Mouse (Mus musculus) midbrain, embryonic 10.5 days (tissue): ENCODE results near the gene Olfr186. TPM values are rescaled to one million over a fixed set of nuclear protein-coding genes. Genes with fewer than 3 reads are reported as not detected.
"Not testable (repeated sequence)": the region's sequence is repeated elsewhere in the genome, so short reads cannot be mapped to it uniquely, and the experiment has no call there.

Experiments used
- DNase-seq: peaks from one replicate; pipeline ENCODE4 v3.0.0-alpha.2; 2017; ENCODE audit warnings: low spot score
- H3K27ac ChIP-seq: fragments of 300-500 bp; sonication (generic); replicated peaks from 2 replicates; pipeline ENCODE4 v1.5.1; 2016; ENCODE audit warnings: mild to moderate bottlenecking
- H3K27me3 ChIP-seq: fragments of 300-500 bp; sonication (generic); 2 replicates; pipeline ENCODE4 v1.6.1; 2016; ENCODE audit warnings: low read depth, mild to moderate bottlenecking; ENCODE audit not compliant: poor library complexity, severe bottlenecking
- H3K36me3 ChIP-seq: fragments of 300-500 bp; sonication (generic); 2 replicates; pipeline ENCODE4 v1.6.1; 2016; ENCODE audit warnings: mild to moderate bottlenecking, moderate library complexity
- H3K4me1 ChIP-seq: fragments of 300-500 bp; sonication (generic); 2 replicates; pipeline ENCODE4 v1.6.1; 2016
- H3K4me3 ChIP-seq: fragments of 300-500 bp; sonication (generic); 2 replicates; pipeline ENCODE4 v1.5.1; 2016; ENCODE audit warnings: mild to moderate bottlenecking, moderate library complexity
- H3K9me3 ChIP-seq: fragments of 300-500 bp; sonication (generic); replicated peaks from 2 replicates; pipeline ENCODE4 v1.6.1; 2016; ENCODE audit warnings: mild to moderate bottlenecking
- WGBS: fragments of 180-500 bp; shearing (Covaris S2); methylation state at CpG from one replicate; pipeline ENCODE4 v1.1.7; 2016; 5-methylcytosine and 5-hydroxymethylcytosine counted together
- polyA plus RNA-seq: library from polyadenylated mRNA; unstranded; fragments of >200 nt; fragmentation: Nextera tagmentation; extraction: Ambion mirVana; gene quantifications from 2 replicates; pipeline ENCODE4 v1.2.1, GENCODE M21; 2016

Olfr186 gene
- not detected in 2 replicates for polyA plus RNA-seq

DNA sequence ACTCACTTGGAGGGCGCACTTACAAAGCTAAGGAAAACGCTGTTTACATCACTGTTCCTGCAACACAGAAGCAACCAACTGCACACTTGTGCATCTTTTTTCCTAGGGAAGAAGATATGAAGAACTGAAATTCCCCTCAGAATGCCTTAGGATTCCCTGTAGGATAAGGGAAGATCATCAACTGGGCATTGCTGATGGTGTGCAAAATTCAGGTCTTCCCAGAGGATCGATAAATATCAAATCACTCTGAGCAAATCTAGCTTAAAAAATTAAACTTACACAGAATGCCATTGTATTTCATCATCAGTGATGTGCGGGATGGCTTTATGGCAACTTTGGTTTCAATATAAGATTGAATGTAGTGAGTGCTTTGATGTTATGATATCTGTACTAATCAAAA, at the start of gene Olfr186:
Gene Olfr186, minus strand, starts transcription at position 101 of the 400 bp plus-strand sequence.
- DNase-seq = no peak
- Histone ChIP-seq H3K27ac (no peak within 1 kb of the TSS), H3K36me3 (no peaks in the 10 kb centered on the region), H3K4me3 (no peak within 1 kb of the TSS), H3K4me1 (no peaks in the 10 kb centered on the region), H3K27me3 (no peaks in the 10 kb centered on the region), H3K9me3 (no peaks in the 10 kb centered on the region)
- 93% methylated on average over 4 of the region's 4 CpGs for WGBS

DNA sequence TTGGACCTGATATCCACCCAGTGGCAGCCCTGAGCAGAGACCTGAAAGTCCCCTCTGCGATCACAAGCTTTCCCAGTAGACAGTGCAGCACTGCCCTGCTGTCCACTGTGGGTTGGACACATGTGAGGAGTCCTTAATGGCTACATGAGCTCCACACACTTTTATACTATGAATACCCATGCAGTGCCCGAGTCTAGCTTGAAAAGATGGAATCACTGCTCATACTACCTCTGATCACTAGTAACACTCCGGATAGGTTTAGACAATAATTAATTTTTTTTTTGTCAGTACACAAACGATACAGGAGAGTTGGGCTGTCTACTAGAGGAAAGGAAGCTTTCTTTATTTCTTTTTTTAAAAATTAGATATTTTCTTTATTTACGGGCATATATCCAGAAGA, 47.8 kb upstream of the Olfr186 start, which contains the start of gene Olfr190:
Gene Olfr190, minus strand, starts transcription at position 101 of the 400 bp plus-strand sequence.
- Histone ChIP-seq H3K36me3 (no peaks in the 10 kb centered on the region), H3K4me1 (no peaks in the 10 kb centered on the region), H3K9me3 (no peaks in the 10 kb centered on the region), H3K4me3 (no peak within 1 kb of the TSS), H3K27me3 (no peaks in the 10 kb centered on the region), H3K27ac (no peak within 1 kb of the TSS)
- DNase-seq = no peak
- 88% methylated on average over 5 of the region's 5 CpGs for WGBS

DNA sequence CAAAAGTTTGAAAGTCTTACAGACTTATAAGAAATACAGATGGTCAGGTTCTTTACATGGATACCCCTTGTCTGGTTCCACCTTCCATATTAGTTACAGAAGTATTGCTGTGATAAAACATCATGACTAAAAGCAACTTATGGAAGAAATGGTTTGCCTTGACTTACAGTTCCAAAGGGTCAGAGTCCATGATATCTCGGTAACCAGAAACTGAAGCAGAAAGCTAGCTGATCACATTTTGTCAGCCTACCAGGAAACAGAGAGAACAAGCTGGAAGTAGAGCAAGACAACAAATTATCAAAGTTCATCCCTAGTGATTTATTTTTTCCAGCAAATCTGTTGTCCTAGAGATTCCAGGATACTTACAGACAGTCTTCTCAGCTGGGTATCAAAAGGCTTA, 43.4 kb upstream of the Olfr186 start:
- Histone ChIP-seq H3K9me3 (no peaks in the 10 kb centered on the region), H3K4me3 (no peak overlapping the region), H3K4me1 (no peaks in the 10 kb centered on the region), H3K36me3 (no peaks in the 10 kb centered on the region), H3K27ac (no peak overlapping the region), H3K27me3 (no peaks in the 10 kb centered on the region)
- no peak for DNase-seq
- WGBS = 93% methylated on average over 1 of the region's 1 CpGs

DNA sequence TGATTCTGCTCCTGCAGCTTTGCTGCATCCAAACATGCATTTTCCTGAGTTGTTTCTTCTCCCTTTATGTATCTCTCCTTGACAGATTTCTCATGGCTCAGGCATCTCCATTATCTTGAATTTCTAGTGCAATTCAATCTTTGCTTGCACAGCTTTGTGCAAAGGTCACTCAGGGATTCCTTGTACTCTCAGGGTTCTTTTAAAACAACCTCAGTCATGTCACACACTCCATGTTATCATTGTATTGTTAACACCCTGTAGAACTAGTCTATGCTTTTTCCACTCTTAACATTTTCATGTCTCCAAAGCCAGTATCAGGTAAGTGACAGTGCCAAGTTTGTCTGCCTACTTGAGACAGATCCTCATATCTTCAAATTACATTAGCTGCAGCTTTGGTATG, 41.7 kb upstream of the Olfr186 start:
- Histone ChIP-seq H3K27me3 (no peaks in the 10 kb centered on the region), H3K4me1 (no peaks in the 10 kb centered on the region), H3K27ac (no peak overlapping the region), H3K36me3 (no peaks in the 10 kb centered on the region), H3K9me3 (no peaks in the 10 kb centered on the region), H3K4me3 (no peak overlapping the region)
- no peak for DNase-seq

DNA sequence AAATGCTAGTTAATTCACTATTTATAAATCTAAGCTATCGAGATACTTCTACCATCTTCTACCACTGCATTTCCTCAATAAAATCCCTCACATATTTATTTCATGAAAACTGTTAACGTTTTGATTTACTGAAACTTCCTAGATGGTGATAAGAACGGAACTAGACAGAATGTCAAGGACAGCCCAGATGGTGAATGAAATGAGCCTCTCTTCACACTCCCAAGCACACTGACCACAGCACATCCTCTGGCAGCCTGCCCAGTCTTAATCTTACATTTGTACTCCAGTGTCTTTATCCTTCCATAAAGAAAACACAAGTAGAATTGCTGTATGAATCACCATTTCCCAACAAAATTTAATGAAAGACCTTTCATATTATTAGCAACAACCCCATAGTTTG, 32.3 kb upstream of the Olfr186 start:
- H3K9me3 ChIP-seq, DNase-seq, H3K4me3 ChIP-seq: not testable (repeated sequence)

DNA sequence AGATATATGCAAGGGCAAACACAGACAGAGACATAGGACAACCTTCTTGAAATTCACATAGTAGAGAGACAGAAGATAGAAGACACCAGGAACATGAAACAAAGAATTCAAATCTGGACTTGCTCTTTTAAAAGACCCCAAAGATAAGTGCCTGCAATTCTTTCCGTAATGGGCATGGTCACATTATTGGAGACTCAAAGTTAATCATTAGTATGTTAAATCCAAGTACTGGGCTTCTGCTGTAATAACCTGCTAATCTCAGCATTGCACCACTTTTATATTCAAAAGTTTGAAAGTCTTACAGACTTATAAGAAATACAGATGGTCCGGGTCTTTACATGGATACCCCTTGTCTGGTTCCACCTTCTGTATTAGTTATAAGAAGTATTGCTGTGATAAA, 19.2 kb upstream of the Olfr186 start:
- H3K27me3 ChIP-seq, H3K36me3 ChIP-seq, H3K4me1 ChIP-seq, H3K9me3 ChIP-seq, H3K4me3 ChIP-seq, H3K27ac ChIP-seq, DNase-seq: not testable (repeated sequence)
- WGBS = 96% methylated on average over 2 of the region's 2 CpGs

More for the DNA sequence above, 32.3 kb upstream of the Olfr186 start:
- not testable (repeated sequence) for H3K27me3 ChIP-seq, H3K4me1 ChIP-seq, H3K36me3 ChIP-seq, H3K27ac ChIP-seq
- WGBS = 77% methylated on average over 3 of the region's 3 CpGs

DNA sequence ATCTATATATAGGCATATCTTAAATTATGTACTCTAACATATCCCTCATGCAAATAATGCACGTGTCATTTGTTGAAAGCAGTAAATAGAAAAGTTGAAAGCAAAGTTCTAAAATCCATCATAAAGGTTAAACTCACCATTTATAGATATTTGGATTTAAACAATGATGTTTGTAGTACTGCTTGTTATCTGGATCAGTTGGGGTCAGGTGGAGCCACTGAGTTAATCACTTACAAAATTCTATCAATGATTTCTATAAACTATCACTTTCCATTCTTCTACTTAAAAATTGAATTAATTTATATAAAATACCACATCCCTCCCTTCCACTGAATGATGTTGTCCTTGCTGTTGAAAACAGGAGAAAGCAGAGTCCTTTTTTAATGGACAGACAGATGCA, 18.8 kb upstream of the Olfr186 start:
- H3K36me3 ChIP-seq = no peaks in the 10 kb centered on the region
- H3K9me3 ChIP-seq = no peaks in the 10 kb centered on the region
- no peak overlapping the region for H3K27ac ChIP-seq
- no peaks in the 10 kb centered on the region for H3K27me3 ChIP-seq
- no peak overlapping the region for H3K4me3 ChIP-seq
- no peaks in the 10 kb centered on the region for H3K4me1 ChIP-seq
- DNase-seq = no peak
- WGBS = 81% methylated on average over 1 of the region's 1 CpGs

DNA sequence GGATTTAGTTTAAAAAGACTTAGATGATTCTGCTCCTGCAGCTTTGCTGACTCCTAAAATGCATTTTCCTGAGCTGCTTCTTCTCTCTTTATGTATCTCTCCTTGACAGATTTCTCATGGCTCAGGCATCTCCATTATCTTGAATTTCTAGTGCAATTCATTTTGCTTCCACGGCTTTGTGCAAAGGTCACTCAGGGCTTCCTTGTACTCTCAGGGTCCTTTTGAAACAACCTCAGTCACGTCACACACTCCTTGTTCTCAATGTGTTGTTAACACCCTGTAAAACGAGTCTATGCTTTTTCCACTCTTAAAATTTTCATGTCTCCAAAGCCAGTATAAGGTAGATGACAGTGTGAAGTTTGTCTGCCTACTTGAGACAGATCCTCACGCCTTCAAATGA, 17.5 kb upstream of the Olfr186 start:
- Histone ChIP-seq H3K27ac (no peak overlapping the region), H3K4me1 (no peaks in the 10 kb centered on the region), H3K9me3 (no peaks in the 10 kb centered on the region), H3K4me3 (no peak overlapping the region), H3K36me3 (no peaks in the 10 kb centered on the region), H3K27me3 (no peaks in the 10 kb centered on the region)
- no peak for DNase-seq
- WGBS = 76% methylated on average over 4 of the region's 4 CpGs

DNA sequence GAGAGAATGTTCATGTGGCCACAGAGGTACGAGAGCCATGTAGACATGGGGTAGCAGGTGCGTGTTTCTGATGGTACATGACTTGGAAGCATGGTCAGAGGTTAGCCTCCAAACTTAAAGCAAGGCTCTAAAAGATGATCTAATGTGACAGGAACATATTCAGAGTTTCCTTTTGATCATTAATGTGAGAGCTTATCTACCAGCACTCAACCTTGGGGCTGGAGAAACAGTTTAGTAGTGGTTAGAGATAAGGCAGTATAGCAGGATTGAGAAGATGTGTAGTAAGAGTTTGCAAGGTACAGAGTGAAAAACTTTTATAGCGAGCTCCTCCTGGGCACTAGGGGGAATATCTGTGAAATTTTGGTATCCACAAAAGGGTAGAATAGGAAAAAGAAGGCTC, 15.7 kb upstream of the Olfr186 start:
- Histone ChIP-seq H3K4me3 (no peak overlapping the region), H3K9me3 (no peaks in the 10 kb centered on the region), H3K27ac (no peak overlapping the region), H3K36me3 (no peaks in the 10 kb centered on the region), H3K4me1 (no peaks in the 10 kb centered on the region), H3K27me3 (no peaks in the 10 kb centered on the region)
- no peak for DNase-seq
- 87% methylated on average over 3 of the region's 3 CpGs for WGBS

DNA sequence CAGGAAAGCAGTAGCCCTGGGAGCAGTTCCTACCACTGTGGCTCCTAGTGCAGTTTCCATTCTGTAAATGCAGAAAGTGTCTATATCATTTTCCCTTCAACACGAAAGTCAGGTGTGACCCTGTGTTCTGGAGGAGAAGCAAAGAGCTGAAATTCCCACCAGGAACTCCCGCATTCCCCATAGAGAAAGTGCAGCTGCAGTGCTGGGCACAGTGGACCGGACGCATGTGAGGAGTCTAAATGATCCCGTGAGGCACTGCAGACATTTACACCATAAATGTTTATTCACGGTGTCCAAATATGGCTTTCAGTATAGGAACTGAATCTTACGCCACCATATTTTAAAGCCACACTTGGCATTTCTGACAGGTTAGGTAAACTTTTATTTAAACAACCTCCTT, 9.6 kb upstream of the Olfr186 start, which contains the start of gene Olfr187:
Gene Olfr187, minus strand, starts transcription at position 58 of the 400 bp plus-strand sequence.
- H3K4me3 ChIP-seq = no peak within 1 kb of the TSS
- H3K36me3 ChIP-seq = no peaks in the 10 kb centered on the region
- 92% methylated on average over 7 of the region's 7 CpGs for WGBS
- no peaks in the 10 kb centered on the region for H3K27me3 ChIP-seq
- no peak for DNase-seq
- no peak within 1 kb of the TSS for H3K27ac ChIP-seq
- no peaks in the 10 kb centered on the region for H3K9me3 ChIP-seq
- H3K4me1 ChIP-seq = no peaks in the 10 kb centered on the region

DNA sequence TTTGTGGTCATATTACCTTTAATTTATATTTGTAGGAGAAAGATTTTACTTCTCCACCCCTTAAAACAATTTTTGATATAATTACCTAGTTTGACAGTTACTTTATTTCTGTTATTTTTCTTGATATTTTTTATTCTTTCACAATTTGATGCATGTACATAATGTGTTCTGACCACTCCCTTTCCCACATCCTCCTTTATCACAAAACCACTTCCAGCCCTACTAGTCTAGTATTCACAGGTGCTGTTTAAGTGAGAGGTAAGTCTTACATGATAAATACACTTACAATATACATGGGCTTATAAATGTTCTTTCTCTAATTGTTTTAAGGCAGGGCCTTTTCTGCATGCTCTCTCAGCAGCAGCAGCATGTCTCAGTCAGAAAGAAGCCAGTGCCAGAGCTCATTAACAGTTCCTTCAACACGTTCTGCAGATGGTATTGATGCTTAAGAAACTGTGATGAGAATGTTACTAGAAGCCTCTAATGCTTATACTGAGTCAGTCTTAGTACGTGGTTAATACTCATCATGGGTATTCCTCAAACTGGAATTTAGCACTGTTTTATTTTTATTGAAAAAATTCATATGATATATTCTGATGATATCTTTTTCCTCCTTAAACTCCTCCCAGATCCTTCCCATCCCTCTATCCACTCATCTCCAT, 16.6 kb downstream of the Olfr186 start:
- Histone ChIP-seq H3K27ac (no peak overlapping the region), H3K36me3 (no peaks in the 10 kb centered on the region), H3K27me3 (no peaks in the 10 kb centered on the region), H3K4me1 (no peaks in the 10 kb centered on the region), H3K9me3 (no peaks in the 10 kb centered on the region; the same call in 1 of the 2 replicates), H3K4me3 (no peak overlapping the region)
- DNase-seq = no peak
- WGBS = 73% methylated on average over 2 of the region's 2 CpGs

DNA sequence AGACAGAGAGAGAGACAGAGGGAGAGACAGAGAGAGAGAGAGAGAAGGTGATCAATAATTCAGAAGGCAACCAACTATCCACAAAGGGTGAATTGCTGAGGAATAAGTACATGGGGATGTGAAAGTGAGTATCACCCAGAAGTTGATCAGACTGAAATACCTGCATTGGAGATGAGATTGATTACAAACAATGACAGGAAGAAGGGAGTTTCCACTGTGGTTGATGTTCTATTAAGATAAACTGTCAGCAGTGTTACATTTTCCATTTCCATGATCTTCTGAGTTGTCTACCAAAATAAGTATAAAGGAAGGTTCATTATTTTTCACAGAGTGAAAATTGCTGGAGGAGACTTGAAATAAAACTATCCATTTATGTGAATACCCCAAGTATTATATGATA, 22.9 kb downstream of the Olfr186 start:
- H3K4me3 ChIP-seq = no peak overlapping the region
- no peaks in the 10 kb centered on the region for H3K27me3 ChIP-seq
- H3K27ac ChIP-seq = no peak overlapping the region
- no peaks in the 10 kb centered on the region for H3K4me1 ChIP-seq
- no peaks in the 10 kb centered on the region; the same call in 1 of the 2 replicates for H3K9me3 ChIP-seq
- H3K36me3 ChIP-seq = no peaks in the 10 kb centered on the region
- DNase-seq = no peak

DNA sequence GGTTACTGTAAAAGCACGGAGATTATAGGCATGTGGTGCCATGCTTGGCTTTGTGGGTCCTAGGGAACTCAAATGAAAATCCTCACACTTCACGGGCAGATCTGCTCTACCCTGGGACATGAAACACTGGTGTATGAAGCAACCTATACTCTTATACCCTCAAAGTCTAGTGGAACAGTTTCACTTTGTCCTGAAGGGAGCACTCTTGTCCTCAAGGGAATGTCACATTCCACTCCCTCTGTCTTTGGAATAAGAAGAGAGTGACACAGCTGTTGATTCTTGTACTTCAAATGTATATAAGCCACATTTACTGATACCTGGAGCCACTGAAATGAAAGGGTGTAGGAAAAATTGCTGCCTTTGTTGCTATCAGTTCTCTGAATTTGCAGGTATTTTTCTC, 35.0 kb downstream of the Olfr186 start, which contains the start of gene Olfr183:
Gene Olfr183, plus strand, starts transcription at position 301 of the 400 bp plus-strand sequence.
- no peak for DNase-seq
- Histone ChIP-seq H3K36me3 (no peaks in the 10 kb centered on the region), H3K27ac (no peak within 1 kb of the TSS), H3K9me3 (no peaks in the 10 kb centered on the region), H3K4me3 (no peak within 1 kb of the TSS), H3K4me1 (no peaks in the 10 kb centered on the region), H3K27me3 (no peaks in the 10 kb centered on the region)
- 73% methylated on average over 2 of the region's 2 CpGs for WGBS
